Mouse (Mus musculus): ENCODE measurements at regions not wholly inside any gene's neighbourhood (a gene's known extent, or its start where the extent isn't known, plus 50 kb on each side); places are given as distances from the start of the nearest gene placed in this dataset.
A peak's percentile ranks its signal among the peaks of the same experiment; 100 is the strongest.

DNA sequence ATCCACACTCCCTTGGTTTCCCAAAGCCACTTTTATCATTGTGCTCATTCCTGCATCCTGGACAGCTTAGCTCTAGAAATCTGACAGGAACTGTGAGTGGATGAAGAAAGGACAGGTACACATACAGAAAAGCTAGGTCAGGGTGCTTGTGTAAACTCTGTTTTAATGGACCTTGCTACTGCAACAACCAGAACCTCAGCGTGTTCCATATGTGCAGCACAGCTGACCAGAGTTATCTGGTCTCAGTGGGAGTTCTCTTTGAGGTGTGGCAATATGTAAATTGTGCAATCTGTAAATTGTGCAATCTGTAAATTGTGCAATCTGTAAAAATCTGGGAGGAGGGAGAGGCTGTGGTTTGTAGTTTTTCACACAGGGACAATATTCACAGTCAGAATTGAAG lies 282.4 kb upstream of the Ptprd start:
- DNase-seq = no peak

DNA sequence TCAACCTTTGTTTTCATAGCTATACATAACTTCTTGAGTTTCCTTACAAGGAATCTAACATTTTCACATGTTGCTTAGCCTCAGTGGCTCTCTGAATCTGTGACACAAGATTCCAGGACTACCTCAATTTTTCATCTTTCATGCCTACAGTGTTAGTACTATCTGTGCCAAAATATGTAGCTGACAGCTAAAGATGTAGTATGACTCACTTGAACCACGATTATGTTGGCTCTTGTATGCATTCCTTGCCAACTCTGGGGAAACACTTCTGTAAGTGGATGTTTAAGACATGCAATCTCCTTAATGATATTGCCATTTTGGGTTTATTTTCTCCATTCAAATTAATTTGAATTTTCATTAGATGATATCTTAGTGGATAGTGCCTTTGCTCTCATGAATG lies 254.8 kb upstream of the Ptprd start:
- no peak for DNase-seq

DNA sequence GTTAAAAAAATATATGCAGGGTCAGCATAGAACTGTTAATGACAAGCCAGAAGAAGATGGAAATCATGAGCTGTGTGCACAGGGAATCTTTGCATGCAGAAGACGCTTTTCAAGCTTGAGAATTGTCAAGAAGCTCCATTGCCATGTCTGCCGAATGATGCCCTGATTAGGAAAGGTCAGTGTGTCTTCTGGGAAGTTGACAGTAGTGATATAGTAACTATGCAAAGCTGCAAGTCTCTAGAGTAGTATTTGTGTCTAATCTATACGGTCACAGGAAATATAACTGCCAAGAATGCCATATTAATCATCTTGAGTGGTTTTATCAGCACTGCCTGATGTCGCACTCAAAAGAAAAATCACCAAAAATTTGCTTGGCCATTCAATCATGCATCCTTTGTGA lies 244.5 kb upstream of the Ptprd start:
- no peak for DNase-seq

DNA sequence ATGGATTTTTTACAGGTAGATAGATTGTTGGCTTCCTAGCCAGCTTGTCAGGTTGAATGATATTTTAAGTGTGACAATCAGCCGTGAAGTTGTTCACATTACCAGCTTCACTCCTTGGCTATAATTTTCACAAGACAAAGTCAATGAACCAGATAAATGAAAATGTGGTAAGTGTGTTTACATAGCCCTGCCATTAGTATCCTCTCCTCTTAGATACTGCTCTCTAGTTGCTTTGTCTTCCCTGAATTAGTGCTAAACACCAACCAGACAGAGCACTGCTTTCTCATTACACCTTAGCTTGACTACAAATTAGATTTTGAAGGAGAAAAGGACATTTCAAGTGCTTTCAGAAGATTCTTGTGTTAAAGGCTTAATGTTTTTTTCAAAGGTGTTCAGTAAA lies 205.4 kb upstream of the Ptprd start:
- DNase-seq = no peak

DNA sequence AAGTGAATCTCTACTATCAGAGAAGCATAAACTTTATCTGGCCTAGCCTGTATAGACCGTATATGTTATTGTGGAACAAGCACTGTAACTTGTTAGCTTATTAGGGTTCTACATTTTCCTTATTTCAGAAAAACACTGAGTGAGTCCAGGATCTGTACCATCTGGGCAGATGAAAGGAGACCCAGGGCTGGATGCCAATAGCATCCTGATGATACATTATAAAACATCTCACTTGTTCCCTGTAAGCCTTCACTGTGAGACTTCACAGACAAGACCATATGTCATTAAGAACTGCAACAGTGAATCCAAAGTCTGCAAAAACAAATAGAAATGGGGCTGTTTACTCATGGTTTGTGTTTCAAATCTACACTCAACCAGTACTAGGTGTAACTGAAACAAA lies 177.6 kb upstream of the Ptprd start:
- DNase-seq = no peak

DNA sequence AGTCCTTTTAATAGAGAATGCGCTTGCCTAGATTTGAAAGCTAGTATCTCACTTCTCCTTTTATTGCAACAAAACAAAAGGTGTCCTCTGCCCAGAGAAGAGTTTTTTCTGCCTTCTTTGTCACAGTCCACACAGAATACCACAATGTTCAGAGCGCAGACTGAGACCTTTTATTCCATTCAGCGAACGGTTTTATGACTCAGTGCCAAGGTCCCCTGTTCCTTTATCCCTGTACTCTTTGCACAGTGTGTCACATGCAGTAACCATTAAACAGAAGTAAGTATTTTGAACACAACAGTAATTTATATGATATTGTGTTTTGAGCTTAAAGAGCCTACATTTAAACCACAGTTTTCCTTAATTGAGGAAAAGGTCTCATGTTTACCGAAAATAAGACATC lies 143.4 kb upstream of the Ptprd start:
- no peak for DNase-seq

DNA sequence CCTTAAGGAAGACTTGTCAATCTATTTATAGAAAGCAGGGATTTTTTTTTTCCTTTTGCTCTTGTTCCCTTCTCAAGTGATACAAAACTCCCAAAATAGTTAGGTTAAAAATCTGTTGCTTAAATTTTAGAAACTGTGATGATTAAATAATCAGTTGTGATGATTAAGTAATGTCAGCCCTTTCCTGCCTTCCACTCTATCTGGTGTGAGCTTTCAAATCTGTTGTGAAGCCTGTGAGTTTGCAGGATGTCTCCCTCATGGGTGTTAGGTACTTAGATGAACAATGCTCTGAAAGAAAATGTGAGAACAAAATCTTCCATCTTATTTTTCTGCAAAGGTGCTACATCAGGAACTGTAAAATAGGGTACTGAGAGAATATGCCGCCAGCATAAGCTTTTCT lies 124.0 kb upstream of the Ptprd start:
- DNase-seq = no peak

DNA sequence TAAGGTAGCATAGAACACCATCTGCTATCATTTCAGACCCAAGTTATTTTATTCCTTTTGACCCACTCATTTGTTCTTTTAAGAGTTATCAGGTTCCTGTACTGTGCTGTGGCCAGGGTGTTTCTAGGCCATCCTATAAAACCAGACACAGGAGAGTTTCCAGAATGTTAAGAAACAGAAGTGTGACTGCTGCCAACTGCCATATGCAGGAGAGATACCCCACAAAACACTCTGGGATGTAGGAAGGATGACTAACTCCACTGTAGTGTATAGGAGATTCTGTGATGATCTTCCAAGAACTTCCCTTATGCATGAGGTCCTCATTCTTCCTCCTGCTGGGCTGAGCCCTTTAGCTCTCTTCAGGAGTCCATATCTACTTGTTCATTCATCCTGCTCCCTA lies 76.7 kb upstream of the Ptprd start:
- DNase-seq = peak; percentile 5
